Mouse (Mus musculus) hindbrain, embryonic 13.5 days (tissue): Measurements from ENCODE around the gene Zfp536. TPM values are rescaled to one million over a fixed set of nuclear protein-coding genes. Genes with fewer than 3 reads are reported as not detected.

Source experiments
- ATAC-seq: fragments of 200-750 bp; cut with Nextera tagmentation; 2 replicates; pipeline ENCODE4 v1.8.0; 2017; ENCODE audit warnings: moderate TSS enrichment; ENCODE audit not compliant: low FRiP score
- H3K27ac ChIP-seq: fragments of 300-500 bp; sonication (generic); 2 replicates; pipeline ENCODE4 v1.5.1; 2015; ENCODE audit warnings: inconsistent platforms, mild to moderate bottlenecking, moderate library complexity
- H3K27me3 ChIP-seq: fragments of 300-500 bp; sonication (generic); 2 replicates; pipeline ENCODE4 v1.6.1; 2015; ENCODE audit warnings: mild to moderate bottlenecking, inconsistent platforms
- H3K36me3 ChIP-seq: fragments of 300-500 bp; sonication (generic); 2 replicates; pipeline ENCODE4 v1.6.1; 2015; ENCODE audit warnings: mild to moderate bottlenecking, inconsistent platforms
- H3K4me1 ChIP-seq: fragments of 300-500 bp; sonication (generic); replicated peaks from 2 replicates; pipeline ENCODE4 v1.6.1; 2015; ENCODE audit warnings: inconsistent platforms
- H3K4me2 ChIP-seq: fragments of 300-500 bp; sonication (generic); 2 replicates; pipeline ENCODE4 v1.6.1; 2015; ENCODE audit warnings: inconsistent platforms, mild to moderate bottlenecking, moderate library complexity
- H3K4me3 ChIP-seq: fragments of 300-500 bp; sonication (generic); 2 replicates; pipeline ENCODE4 v1.5.1; 2015; ENCODE audit warnings: mild to moderate bottlenecking, inconsistent platforms
- H3K9ac ChIP-seq: fragments of 300-500 bp; sonication (generic); 2 replicates; pipeline ENCODE4 v1.6.1; 2015; ENCODE audit warnings: mild to moderate bottlenecking, inconsistent platforms
- H3K9me3 ChIP-seq: fragments of 300-500 bp; sonication (generic); 2 replicates; pipeline ENCODE4 v1.6.1; 2016; ENCODE audit warnings: inconsistent platforms
- WGBS: fragments of 180-500 bp; shearing (Covaris S2); methylation state at CpG from one replicate; pipeline ENCODE4 v1.1.7; 2015; 5-methylcytosine and 5-hydroxymethylcytosine counted together
- polyA plus RNA-seq: library from polyadenylated mRNA; unstranded; fragments of >200 nt; fragmentation: Nextera tagmentation; extraction: Ambion mirVana; gene quantifications from 2 replicates; pipeline ENCODE4 v1.2.1, GENCODE M21; 2015

The Zfp536 gene
- polyA plus RNA-seq, 1 experiment from 2014 or later = 51.4 TPM

DNA sequence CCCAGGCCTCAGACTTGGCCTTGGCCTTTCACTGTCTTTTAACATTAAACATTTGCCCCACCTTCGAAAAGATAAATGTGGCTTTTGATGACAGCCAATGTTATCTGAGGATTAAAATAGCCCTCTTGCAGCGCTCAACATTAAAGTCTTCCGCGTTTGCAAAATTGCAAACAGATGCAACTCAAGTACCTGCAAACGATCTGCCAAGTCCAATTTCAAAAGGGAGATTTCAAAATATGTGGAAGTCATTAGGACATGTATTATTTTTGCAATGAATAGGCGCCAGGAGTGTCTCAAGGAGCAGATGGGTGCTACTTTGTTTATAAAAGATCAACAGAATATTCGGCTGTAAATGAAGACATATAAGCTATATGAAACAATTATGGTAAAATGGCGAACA lies 30.1 kb downstream of the Zfp536 start:
- H3K4me2 ChIP-seq = no peak overlapping the region
- WGBS = 75% methylated on average over 8 of the region's 8 CpGs
- no peak for ATAC-seq
- no peaks in the 10 kb centered on the region for H3K27me3 ChIP-seq
- H3K27ac ChIP-seq = peak overlapping the region; percentile 52; the same call in 1 of the 2 replicates
- H3K9ac ChIP-seq = no peak overlapping the region
- H3K4me1 ChIP-seq = peaks cover 56% of the 10 kb centered on the region
- no peaks in the 10 kb centered on the region for H3K36me3 ChIP-seq
- no peak overlapping the region for H3K4me3 ChIP-seq
- no peaks in the 10 kb centered on the region for H3K9me3 ChIP-seq

DNA sequence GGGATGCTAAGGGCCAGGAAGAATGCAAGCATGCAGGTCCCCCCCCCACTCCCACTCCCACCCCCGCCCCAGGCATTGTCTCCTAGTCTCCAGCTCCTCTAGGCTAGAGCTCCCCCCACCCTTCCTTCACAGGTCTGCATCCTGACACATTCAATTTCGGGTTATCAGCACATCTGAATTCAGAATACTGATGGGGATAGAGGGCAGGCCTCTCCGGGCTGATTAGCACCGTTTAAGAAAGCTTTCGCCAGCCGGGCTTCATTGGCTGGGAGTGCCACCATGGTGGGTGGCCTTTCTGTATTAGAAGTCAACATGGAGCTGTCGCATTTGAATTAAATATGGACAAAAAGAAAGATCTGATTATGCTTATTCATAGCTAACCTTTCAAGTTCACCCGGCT lies 36.2 kb downstream of the Zfp536 start:
- Histone ChIP-seq H3K4me3 (no peak overlapping the region), H3K27me3 (no peaks in the 10 kb centered on the region), H3K4me2 (no peak overlapping the region), H3K9me3 (no peaks in the 10 kb centered on the region), H3K36me3 (no peaks in the 10 kb centered on the region), H3K4me1 (peaks cover 67% of the 10 kb centered on the region), H3K9ac (no peak overlapping the region), H3K27ac (no peak overlapping the region)
- ATAC-seq = no peak
- 17% methylated on average over 8 of the region's 8 CpGs for WGBS

DNA sequence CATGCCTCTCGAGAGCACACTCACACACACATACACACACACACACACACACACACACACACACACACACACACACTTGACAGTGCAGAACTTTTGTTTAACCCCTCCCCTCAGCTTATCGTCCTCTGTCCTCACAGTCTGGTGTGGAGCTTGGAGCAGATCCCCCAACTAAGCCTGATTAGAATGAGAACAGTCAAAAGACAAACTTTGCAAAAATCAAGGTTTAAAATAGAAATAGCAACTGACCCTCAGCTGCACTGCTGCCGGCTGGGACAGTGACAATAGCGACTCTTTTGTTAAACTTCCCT lies 37.1 kb downstream of the Zfp536 start:
- peaks cover 70% of the 10 kb centered on the region for H3K4me1 ChIP-seq
- WGBS = 12% methylated on average over 4 of the region's 4 CpGs
- no peak for ATAC-seq

DNA sequence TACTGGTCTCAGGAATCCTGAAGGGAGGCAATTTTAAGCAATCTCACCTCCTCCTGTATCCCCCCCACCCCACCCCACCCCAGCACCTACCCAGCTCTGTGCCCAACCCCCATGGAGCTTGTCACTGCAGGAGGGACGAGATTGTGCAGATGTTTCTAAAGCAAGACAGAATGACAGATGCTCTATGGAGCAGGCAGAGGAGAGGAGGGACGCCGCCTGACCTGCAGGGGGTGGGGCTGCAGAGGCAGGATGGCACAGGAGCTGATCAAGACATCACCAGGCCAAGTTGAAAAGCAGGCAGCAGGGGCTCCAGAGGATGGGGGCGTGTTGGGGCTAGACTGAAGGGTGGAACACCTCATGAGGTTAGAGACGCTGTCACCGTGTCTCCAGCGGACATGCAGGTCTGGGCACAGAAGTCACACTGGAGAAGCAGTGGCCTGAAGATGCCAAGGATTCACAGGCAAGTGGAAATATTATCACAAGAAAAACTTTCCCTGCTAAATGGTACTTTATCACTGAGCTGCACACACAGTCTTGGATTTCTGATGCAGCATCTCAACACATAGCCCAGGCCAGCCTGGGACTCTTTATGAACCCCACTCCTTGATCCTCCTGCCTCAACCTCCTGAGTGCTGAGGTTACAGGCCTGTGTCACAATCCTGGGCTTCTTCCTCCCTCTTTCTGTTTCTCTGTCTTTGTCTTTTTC lies 37.6 kb downstream of the Zfp536 start:
- Histone ChIP-seq H3K27ac (peak overlapping the region; percentile 74), H3K4me2 (no peak overlapping the region), H3K4me3 (no peak overlapping the region), H3K4me1 (peaks cover 70% of the 10 kb centered on the region), H3K9me3 (no peaks in the 10 kb centered on the region), H3K36me3 (no peaks in the 10 kb centered on the region), H3K27me3 (no peaks in the 10 kb centered on the region), H3K9ac (peak overlapping the region; percentile 3; the same call in 1 of the 2 replicates)
- 29% methylated on average over 7 of the region's 7 CpGs for WGBS
- ATAC-seq = no peak

More for the DNA sequence above, 37.1 kb downstream of the Zfp536 start:
- H3K27ac ChIP-seq = peak overlapping the region; percentile 74
- no peak overlapping the region for H3K9ac ChIP-seq
- H3K36me3 ChIP-seq = no peaks in the 10 kb centered on the region
- no peak overlapping the region for H3K4me3 ChIP-seq
- H3K4me2 ChIP-seq = no peak overlapping the region
- H3K9me3 ChIP-seq = no peaks in the 10 kb centered on the region
- no peaks in the 10 kb centered on the region for H3K27me3 ChIP-seq

DNA sequence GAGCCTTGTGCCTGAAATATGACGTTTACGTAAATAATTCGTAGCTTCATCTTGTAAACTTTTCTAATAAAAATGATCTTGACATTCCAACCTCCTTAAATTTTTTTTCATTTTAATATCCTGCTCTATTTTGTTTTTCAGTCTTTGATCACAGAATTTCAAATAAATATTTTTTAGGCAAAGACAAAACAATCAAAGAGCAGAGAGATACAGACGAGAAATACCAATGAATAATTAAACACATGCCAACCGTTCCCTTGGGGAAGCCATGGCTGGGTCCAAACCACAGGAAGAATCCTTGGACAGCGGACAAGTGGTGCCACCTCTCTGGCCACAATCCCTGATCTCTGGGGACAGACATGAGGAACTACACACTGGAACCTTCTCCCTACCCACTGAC lies 38.3 kb downstream of the Zfp536 start:
- no peak overlapping the region for H3K4me3 ChIP-seq
- ATAC-seq = no peak
- peak overlapping the region; percentile 74 for H3K27ac ChIP-seq
- peak overlapping the region; percentile 3; the same call in 1 of the 2 replicates for H3K9ac ChIP-seq
- H3K4me1 ChIP-seq = peaks cover 72% of the 10 kb centered on the region
- no peaks in the 10 kb centered on the region for H3K36me3 ChIP-seq
- no peaks in the 10 kb centered on the region for H3K9me3 ChIP-seq
- H3K27me3 ChIP-seq = no peaks in the 10 kb centered on the region
- no peak overlapping the region for H3K4me2 ChIP-seq
- WGBS = 50% methylated on average over 6 of the region's 6 CpGs

DNA sequence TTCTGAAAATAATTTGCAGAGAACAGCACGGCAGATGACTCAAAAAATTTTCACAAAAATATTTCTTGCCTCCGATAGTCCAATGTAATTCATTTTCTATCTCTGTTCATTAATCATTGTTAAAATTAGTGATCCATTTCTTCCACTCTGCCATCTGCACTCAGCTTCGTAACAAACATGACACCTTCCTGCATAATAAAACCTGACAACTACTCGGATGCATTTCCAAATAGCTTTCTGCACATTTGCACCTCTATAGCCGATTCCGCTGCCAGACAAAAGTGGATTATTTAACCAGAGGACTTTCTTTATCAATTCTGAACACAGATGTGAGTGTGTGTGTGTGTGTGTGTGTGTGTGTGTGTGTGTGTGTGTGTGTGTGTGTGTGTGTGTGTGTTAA lies 38.9 kb downstream of the Zfp536 start:
- H3K9ac ChIP-seq = no peak overlapping the region
- no peaks in the 10 kb centered on the region for H3K36me3 ChIP-seq
- H3K4me3 ChIP-seq = no peak overlapping the region
- H3K27ac ChIP-seq = peak overlapping the region; percentile 32; the same call in 1 of the 2 replicates
- WGBS = 40% methylated on average over 6 of the region's 6 CpGs
- no peaks in the 10 kb centered on the region for H3K27me3 ChIP-seq
- H3K9me3 ChIP-seq = no peaks in the 10 kb centered on the region
- no peak for ATAC-seq
- H3K4me1 ChIP-seq = peaks cover 72% of the 10 kb centered on the region
- 0 out of 2 replicates have a peak overlapping the region, but pooled peaks have one; percentile 4 for H3K4me2 ChIP-seq

DNA sequence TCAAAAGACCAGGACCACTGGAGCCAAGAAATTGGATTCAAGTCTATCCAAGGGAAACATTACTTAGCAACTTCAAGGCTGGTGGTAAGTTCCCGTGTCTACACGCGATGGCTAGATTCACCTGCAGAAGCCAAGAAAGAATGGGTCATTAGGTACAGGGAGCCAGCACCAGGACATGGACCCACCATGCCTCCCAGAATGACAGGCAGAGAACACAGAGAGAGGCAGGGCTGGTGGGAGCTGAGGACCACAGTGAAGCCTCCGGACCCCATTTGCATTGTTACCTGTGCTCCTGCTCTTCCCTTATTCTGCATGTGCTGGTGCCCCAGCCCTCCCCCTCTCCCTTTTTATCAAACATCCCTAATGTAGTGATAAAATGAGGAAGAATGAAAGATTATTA lies 39.4 kb downstream of the Zfp536 start:
- Histone ChIP-seq H3K27ac (peak overlapping the region; percentile 73), H3K27me3 (no peaks in the 10 kb centered on the region), H3K9me3 (no peaks in the 10 kb centered on the region), H3K9ac (no peak overlapping the region), H3K36me3 (no peaks in the 10 kb centered on the region), H3K4me1 (peaks cover 72% of the 10 kb centered on the region), H3K4me3 (no peak overlapping the region), H3K4me2 (no peak overlapping the region)
- WGBS = 89% methylated on average over 4 of the region's 4 CpGs
- ATAC-seq = no peak

DNA sequence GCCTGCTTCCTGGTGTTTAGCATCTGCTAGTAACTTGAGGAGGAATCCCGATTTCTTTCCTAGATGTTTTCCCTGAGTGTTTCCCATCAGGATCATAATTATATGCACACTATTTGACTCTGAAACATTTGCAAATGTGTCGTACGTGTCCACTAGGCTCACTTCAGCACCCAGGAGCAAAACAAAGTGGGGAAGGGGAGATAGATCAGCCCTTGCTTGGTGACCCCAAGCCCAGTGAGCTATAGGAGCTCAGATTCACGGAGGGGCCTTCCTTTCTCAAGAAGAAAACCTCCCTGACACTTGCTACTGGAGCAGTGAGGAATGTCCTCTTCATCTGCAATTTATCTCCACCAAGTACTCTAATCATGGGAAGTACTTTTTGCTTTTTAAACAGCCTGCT lies 40.7 kb downstream of the Zfp536 start:
- Histone ChIP-seq H3K9me3 (no peaks in the 10 kb centered on the region), H3K36me3 (no peaks in the 10 kb centered on the region), H3K4me1 (peaks cover 64% of the 10 kb centered on the region), H3K27me3 (no peaks in the 10 kb centered on the region), H3K4me2 (no peak overlapping the region), H3K27ac (no peak overlapping the region), H3K4me3 (no peak overlapping the region), H3K9ac (no peak overlapping the region)
- no peak for ATAC-seq
- 75% methylated on average over 4 of the region's 4 CpGs for WGBS

DNA sequence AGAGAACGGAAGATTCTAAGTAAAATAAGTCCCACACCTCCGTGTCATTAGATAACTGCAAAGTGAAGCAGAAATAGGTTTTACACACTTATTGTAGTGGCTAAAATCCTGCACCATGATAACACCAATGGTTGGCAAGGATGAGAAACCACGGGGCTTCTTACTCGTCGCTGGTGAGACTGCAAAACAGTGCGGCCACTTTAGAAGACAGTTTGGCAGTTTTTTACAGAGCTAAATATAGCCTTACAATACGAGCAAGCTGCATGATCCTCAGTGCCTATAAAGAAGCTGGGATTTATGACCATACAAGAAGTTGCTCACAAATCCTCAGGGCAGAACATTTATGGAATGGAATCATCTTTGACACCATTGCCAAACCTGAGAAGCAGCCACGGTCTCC lies 45.7 kb downstream of the Zfp536 start:
- Histone ChIP-seq H3K27me3 (no peaks in the 10 kb centered on the region), H3K36me3 (no peaks in the 10 kb centered on the region), H3K27ac (no peak overlapping the region), H3K4me1 (peaks cover 44% of the 10 kb centered on the region), H3K4me3 (no peak overlapping the region), H3K4me2 (no peak overlapping the region), H3K9ac (no peak overlapping the region), H3K9me3 (no peaks in the 10 kb centered on the region)
- ATAC-seq = no peak
- 89% methylated on average over 8 of the region's 8 CpGs for WGBS

DNA sequence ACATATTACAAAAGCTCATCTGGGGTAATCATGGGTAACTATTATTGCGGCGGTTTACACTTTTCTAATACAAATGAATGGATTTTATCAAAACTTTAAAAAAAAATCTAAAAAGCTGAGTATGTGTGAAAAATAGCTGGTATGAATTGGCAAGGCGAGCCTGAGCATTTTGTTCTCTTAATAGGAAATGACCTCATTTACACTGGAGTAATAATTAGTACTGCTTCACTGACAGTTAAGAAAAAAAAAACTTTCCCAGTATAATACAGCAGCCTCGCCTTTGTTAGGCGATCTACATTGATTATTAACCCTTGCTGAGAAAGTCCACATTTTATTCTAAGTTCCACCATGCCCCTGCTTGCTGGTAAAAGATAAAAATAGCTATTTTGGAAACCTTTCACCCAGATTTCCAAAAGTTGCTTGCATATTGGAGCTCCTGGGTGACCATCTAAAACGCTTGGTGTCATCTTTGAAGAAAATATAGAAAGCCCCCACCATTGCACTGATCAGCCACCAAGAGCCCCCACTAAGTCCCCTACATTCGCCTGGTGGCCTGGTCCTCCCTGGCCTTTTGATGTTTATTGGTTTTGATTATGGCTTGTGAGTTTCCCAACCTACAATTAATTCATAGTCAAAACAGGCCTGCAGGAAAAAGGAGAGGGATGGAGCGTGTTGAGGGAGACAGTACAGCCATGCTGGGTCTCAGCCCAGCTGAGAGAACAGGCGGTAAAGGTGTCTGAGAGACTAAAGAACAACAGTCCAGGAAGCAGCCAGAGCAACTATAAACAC lies 49.2 kb downstream of the Zfp536 start:
- Histone ChIP-seq H3K36me3 (no peaks in the 10 kb centered on the region; the same call in 1 of the 2 replicates), H3K9me3 (no peaks in the 10 kb centered on the region), H3K4me1 (peaks cover 50% of the 10 kb centered on the region), H3K9ac (no peak overlapping the region), H3K4me3 (no peak overlapping the region), H3K27me3 (no peaks in the 10 kb centered on the region), H3K27ac (peak overlapping the region; percentile 20; the same call in 1 of the 2 replicates), H3K4me2 (no peak overlapping the region)
- 51% methylated on average over 9 of the region's 9 CpGs for WGBS
- no peak for ATAC-seq

DNA sequence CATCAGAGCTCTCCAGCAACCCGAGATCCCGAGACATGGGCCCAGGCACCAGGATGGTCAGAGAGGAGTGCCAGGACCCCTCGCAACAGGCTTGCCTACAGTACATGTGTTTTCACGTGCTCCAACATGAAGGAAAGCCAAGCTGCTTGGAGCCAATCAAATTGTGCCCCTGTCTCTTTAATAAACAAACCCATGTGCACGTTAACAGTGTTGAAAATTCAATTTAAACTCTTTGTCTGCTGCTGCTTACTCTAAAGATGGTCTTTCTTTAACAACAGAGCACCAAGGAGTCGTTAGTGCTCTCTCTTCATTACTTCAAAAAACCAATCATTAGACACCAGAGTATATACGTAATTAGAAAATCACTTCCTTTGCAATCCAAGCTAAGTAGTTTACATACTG lies 50.2 kb downstream of the Zfp536 start:
- peak overlapping the region; percentile 32 for H3K27ac ChIP-seq
- H3K9ac ChIP-seq = no peak overlapping the region
- H3K36me3 ChIP-seq = no peaks in the 10 kb centered on the region; the same call in 1 of the 2 replicates
- H3K27me3 ChIP-seq = no peaks in the 10 kb centered on the region
- H3K9me3 ChIP-seq = no peaks in the 10 kb centered on the region
- no peak overlapping the region for H3K4me3 ChIP-seq
- H3K4me1 ChIP-seq = peaks cover 60% of the 10 kb centered on the region
- peak; percentile 65 for ATAC-seq
- 0 out of 2 replicates have a peak overlapping the region, but pooled peaks have one; percentile 8 for H3K4me2 ChIP-seq
- 44% methylated on average over 7 of the region's 7 CpGs for WGBS

DNA sequence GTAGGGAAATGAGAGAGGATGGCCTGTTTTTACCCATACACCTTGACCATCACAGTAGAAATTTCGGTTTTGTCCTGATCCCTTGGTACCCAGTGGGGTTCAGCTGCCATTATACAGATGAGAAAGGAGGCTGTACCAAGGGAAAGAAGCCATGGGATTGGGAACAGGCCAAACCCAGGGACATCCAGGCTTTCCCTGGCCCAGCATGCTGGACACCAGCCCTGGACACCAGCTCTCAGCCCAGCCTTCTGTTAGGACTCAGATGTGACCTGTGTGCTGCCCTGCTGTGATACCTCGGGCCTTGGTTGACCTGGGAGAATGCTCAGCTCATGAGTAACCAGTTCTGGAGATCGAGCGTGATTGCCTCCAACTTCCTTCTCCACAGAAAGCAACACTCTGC lies 51.8 kb downstream of the Zfp536 start:
- 96% methylated on average over 4 of the region's 4 CpGs for WGBS
- Histone ChIP-seq H3K4me3 (no peak overlapping the region), H3K9ac (no peak overlapping the region), H3K27me3 (no peaks in the 10 kb centered on the region), H3K9me3 (no peaks in the 10 kb centered on the region), H3K36me3 (no peaks in the 10 kb centered on the region; the same call in 1 of the 2 replicates), H3K27ac (no peak overlapping the region), H3K4me2 (no peak overlapping the region), H3K4me1 (peaks cover 72% of the 10 kb centered on the region)
- ATAC-seq = no peak
